Mouse (Mus musculus): ENCODE data around the gene Slc25a25.
A peak's percentile ranks its signal among the peaks of the same experiment; 100 is the strongest.
"Not testable (repeated sequence)": the region's sequence is repeated elsewhere in the genome, so short reads cannot be mapped to it uniquely, and the experiment has no call there.

Slc25a25 gene

GRCm38 (mm10) chr2:32450881-32451844, at the start of gene Slc25a25:
Gene Slc25a25, minus strand, starts transcription at chr2:32451445.
- DNase-seq (ENCODE audit: low spot score), result peak; percentile 97

- no peak for DNase-seq (ENCODE audit: low spot score)
Observed at GRCm38 (mm10) chr2:32500461-32500860, 49.2 kb upstream of the Slc25a25 start.

GRCm38 (mm10) chr2:32499365-32499764, 48.1 kb upstream of the Slc25a25 start:
- DNase-seq (ENCODE audit: low spot score), result peak; percentile 64

GRCm38 (mm10) chr2:32496190-32496589, 44.9 kb upstream of the Slc25a25 start:
- no peak for DNase-seq (ENCODE audit: low spot score)

- DNase-seq (ENCODE audit: low spot score), result peak; percentile 87
Observed at GRCm38 (mm10) chr2:32495185-32495726, 44.0 kb upstream of the Slc25a25 start.

GRCm38 (mm10) chr2:32494522-32494921, 43.3 kb upstream of the Slc25a25 start:
- no peak for DNase-seq (ENCODE audit: low spot score)

GRCm38 (mm10) chr2:32493301-32493701, 42.1 kb upstream of the Slc25a25 start:
- DNase-seq (ENCODE audit: low spot score), result peak; percentile 38

GRCm38 (mm10) chr2:32492661-32493060, 41.4 kb upstream of the Slc25a25 start:
- DNase-seq (ENCODE audit: low spot score), result no peak

- not testable (repeated sequence) for DNase-seq (ENCODE audit: low spot score)
Observed at GRCm38 (mm10) chr2:32490730-32491129, 39.5 kb upstream of the Slc25a25 start.

- DNase-seq (ENCODE audit: low spot score), result peak; percentile 90
Observed at GRCm38 (mm10) chr2:32488679-32489078, 37.4 kb upstream of the Slc25a25 start.

- DNase-seq (ENCODE audit: low spot score), result peak; percentile 92
Observed at GRCm38 (mm10) chr2:32487124-32487623, 35.9 kb upstream of the Slc25a25 start.

- DNase-seq (ENCODE audit: low spot score), result no peak
Observed at GRCm38 (mm10) chr2:32486155-32486554, 34.9 kb upstream of the Slc25a25 start.

GRCm38 (mm10) chr2:32485751-32486150, 34.5 kb upstream of the Slc25a25 start:
- DNase-seq (ENCODE audit: low spot score), result no peak

GRCm38 (mm10) chr2:32484933-32485332, 33.7 kb upstream of the Slc25a25 start:
- DNase-seq (ENCODE audit: low spot score), result no peak

GRCm38 (mm10) chr2:32483179-32483875, 32.1 kb upstream of the Slc25a25 start:
- DNase-seq (ENCODE audit: low spot score), result no peak

GRCm38 (mm10) chr2:32482351-32482750, 31.1 kb upstream of the Slc25a25 start:
- no peak for DNase-seq (ENCODE audit: low spot score)

- not testable (repeated sequence) for DNase-seq (ENCODE audit: low spot score)
Observed at GRCm38 (mm10) chr2:32475361-32475760, 24.1 kb upstream of the Slc25a25 start.

GRCm38 (mm10) chr2:32471681-32472061, 20.4 kb upstream of the Slc25a25 start:
- DNase-seq (ENCODE audit: low spot score), result peak; percentile 61

GRCm38 (mm10) chr2:32471001-32471680, 19.9 kb upstream of the Slc25a25 start:
- no peak for DNase-seq (ENCODE audit: low spot score)

GRCm38 (mm10) chr2:32464212-32464891, 13.1 kb upstream of the Slc25a25 start:
- peak; percentile 55 for DNase-seq (ENCODE audit: low spot score)

GRCm38 (mm10) chr2:32463773-32464172, 12.5 kb upstream of the Slc25a25 start:
- DNase-seq (ENCODE audit: low spot score), result no peak

All from lung, postnatal 25 days (tissue).